Mouse (Mus musculus): ENCODE results near the gene Ilkap. TPM values are rescaled to one million over a fixed set of nuclear protein-coding genes. Genes with fewer than 3 reads are reported as not detected.
A peak's percentile ranks its signal among the peaks of the same experiment; 100 is the strongest.

The Ilkap gene
- total and polyA plus RNA-seq, 2 experiments from 2014 or later, result 58.5 to 116 TPM

DNA sequence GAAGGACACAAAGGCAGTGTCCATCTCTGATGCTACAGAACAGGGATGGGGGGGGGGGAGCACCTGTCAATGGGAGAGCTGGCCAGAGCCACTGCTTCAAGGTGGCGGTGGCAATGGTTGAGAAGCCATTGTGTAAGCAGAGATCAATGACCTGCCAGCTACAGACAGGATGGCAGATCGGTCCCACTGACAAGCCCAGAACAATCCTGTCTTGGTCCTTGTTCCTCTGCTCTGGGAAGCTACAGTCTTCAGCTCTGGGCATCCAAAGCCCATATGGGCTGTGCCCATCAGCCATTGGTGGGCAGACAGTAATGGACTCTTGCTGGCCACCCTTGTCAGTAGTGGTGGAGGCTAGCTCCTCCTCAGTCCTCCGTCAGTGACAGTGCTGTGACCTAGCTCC is 43.2 kb upstream of the Ilkap start:
- ATAC-seq (ENCODE audit: low FRiP score), result no peak
- DNase-seq (ENCODE audit: low spot score), result no peak
- Histone ChIP-seq H3K4me3 (ENCODE audit: low read depth, low read length) (no peak overlapping the region), H3K4me1 (ENCODE audit: insufficient read depth, low read length) (no peaks in the 10 kb centered on the region), H3K27me3 (ENCODE audit: insufficient read depth, low read length) (no peaks in the 10 kb centered on the region), H3K9ac (replicated peaks; ENCODE audit: low read length, poor library complexity, severe bottlenecking) (no peak overlapping the region), H3K36me3 (ENCODE audit: insufficient read depth, low read length) (peaks cover 38% of the 10 kb centered on the region), H3K4me2 (ENCODE audit: low read depth, low read length, poor library complexity, severe bottlenecking) (no peak overlapping the region), H3K27ac (ENCODE audit: low read depth, low read length) (no peak overlapping the region), H3K9me3 (ENCODE audit: low read length) (no peaks in the 10 kb centered on the region)
- TF ChIP-seq CTCF (IDR thresholded peaks at IDR 0.05), result no peak
- WGBS, result 94% methylated on average over 3 of the region's 3 CpGs

DNA sequence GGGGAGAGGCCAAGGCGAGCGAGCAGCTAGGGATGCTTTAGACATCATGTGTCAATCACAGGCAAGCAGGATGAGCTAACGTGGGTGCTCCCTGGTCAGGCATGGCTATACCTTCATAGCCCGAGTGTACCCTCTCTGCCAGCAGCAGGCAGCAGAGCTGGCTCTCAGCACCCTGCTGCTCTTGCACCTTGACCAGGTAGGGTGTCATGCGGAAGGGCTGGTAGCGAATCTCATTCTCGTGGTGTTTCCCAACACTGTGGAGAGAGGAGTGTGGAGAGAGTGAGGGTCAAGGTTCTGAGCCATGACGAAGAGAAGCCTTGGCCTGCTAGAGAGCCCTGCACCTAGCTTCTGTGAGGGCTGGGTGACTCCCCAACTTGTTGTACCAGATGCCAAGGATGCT is 41.2 kb upstream of the Ilkap start:
- no peak overlapping the region for H3K4me2 ChIP-seq (ENCODE audit: low read depth, low read length, poor library complexity, severe bottlenecking)
- no peaks in the 10 kb centered on the region for H3K9me3 ChIP-seq (ENCODE audit: low read length)
- H3K36me3 ChIP-seq (ENCODE audit: insufficient read depth, low read length), result peaks cover 41% of the 10 kb centered on the region
- ATAC-seq (ENCODE audit: low FRiP score) (no peak), DNase-seq (ENCODE audit: low spot score) (no peak)
- H3K27me3 ChIP-seq (ENCODE audit: insufficient read depth, low read length), result no peaks in the 10 kb centered on the region
- H3K9ac ChIP-seq (replicated peaks; ENCODE audit: low read length, poor library complexity, severe bottlenecking), result no peak overlapping the region
- H3K27ac ChIP-seq (ENCODE audit: low read depth, low read length), result no peak overlapping the region
- H3K4me3 ChIP-seq (ENCODE audit: low read depth, low read length), result no peak overlapping the region
- 89% methylated on average over 8 of the region's 8 CpGs for WGBS
- 0 out of 2 replicates have a peak, but pooled peaks cover 8% of the 10 kb centered on the region for H3K4me1 ChIP-seq (ENCODE audit: insufficient read depth, low read length)
- TF ChIP-seq CTCF (IDR thresholded peaks at IDR 0.05), result no peak

DNA sequence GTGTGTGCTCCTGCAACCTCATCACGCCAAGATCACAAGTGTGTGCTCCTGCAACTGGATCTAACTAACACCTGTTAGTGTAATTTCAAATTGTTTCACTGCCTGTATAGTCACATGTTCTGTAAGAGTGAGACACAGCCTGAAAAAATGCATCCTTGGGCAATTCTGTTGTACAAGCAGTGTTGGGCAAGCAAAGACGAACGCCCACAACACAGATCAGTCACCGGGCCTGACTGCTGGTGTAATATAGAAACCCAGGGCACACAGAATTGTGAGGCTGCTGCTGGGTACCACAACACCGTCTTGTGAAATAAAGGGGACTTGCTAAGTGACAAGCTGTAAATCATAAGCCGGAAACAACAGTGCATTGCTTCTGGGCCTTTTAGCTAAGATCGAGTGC is 39.0 kb upstream of the Ilkap start:
- Histone ChIP-seq H3K4me3 (ENCODE audit: low read depth, low read length) (no peak overlapping the region), H3K36me3 (ENCODE audit: insufficient read depth, low read length) (peaks cover 42% of the 10 kb centered on the region), H3K27ac (ENCODE audit: low read depth, low read length) (no peak overlapping the region), H3K4me2 (ENCODE audit: low read depth, low read length, poor library complexity, severe bottlenecking) (no peak overlapping the region), H3K9ac (replicated peaks; ENCODE audit: low read length, poor library complexity, severe bottlenecking) (no peak overlapping the region), H3K9me3 (ENCODE audit: low read length) (no peaks in the 10 kb centered on the region), H3K4me1 (ENCODE audit: insufficient read depth, low read length) (0 out of 2 replicates have a peak, but pooled peaks cover 8% of the 10 kb centered on the region), H3K27me3 (ENCODE audit: insufficient read depth, low read length) (no peaks in the 10 kb centered on the region)
- DNase-seq (ENCODE audit: low spot score) (no peak), ATAC-seq (ENCODE audit: low FRiP score) (no peak)
- WGBS, result 93% methylated on average over 7 of the region's 7 CpGs
- no peak for TF ChIP-seq CTCF (IDR thresholded peaks at IDR 0.05)

DNA sequence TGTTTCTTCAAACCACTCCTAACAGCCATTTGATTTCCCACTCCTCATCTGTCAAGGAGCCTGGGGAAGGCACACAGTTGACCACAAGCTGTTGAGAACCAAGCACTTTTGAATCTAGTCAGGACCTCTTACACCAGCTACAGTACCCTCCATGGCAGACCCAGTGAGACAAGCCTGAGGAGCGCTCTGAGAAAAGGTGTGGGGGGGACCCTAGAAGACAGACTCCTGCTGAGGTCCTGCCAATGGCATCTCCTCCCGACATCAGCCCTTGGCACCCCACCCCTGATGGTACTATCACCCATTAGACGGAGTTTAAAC is 38.4 kb upstream of the Ilkap start:
- no peaks in the 10 kb centered on the region for H3K27me3 ChIP-seq (ENCODE audit: insufficient read depth, low read length)
- no peak for DNase-seq (ENCODE audit: low spot score)
- H3K4me3 ChIP-seq (ENCODE audit: low read depth, low read length), result no peak overlapping the region
- WGBS, result 89% methylated on average over 3 of the region's 3 CpGs
- no peak for TF ChIP-seq CTCF (IDR thresholded peaks at IDR 0.05)
- no peak overlapping the region for H3K4me2 ChIP-seq (ENCODE audit: low read depth, low read length, poor library complexity, severe bottlenecking)
- H3K9ac ChIP-seq (replicated peaks; ENCODE audit: low read length, poor library complexity, severe bottlenecking), result no peak overlapping the region
- 0 out of 2 replicates have a peak, but pooled peaks cover 8% of the 10 kb centered on the region for H3K4me1 ChIP-seq (ENCODE audit: insufficient read depth, low read length)
- H3K36me3 ChIP-seq (ENCODE audit: insufficient read depth, low read length), result peaks cover 48% of the 10 kb centered on the region
- no peak for ATAC-seq (ENCODE audit: low FRiP score)
- no peak overlapping the region for H3K27ac ChIP-seq (ENCODE audit: low read depth, low read length)
- H3K9me3 ChIP-seq (ENCODE audit: low read length), result no peaks in the 10 kb centered on the region

DNA sequence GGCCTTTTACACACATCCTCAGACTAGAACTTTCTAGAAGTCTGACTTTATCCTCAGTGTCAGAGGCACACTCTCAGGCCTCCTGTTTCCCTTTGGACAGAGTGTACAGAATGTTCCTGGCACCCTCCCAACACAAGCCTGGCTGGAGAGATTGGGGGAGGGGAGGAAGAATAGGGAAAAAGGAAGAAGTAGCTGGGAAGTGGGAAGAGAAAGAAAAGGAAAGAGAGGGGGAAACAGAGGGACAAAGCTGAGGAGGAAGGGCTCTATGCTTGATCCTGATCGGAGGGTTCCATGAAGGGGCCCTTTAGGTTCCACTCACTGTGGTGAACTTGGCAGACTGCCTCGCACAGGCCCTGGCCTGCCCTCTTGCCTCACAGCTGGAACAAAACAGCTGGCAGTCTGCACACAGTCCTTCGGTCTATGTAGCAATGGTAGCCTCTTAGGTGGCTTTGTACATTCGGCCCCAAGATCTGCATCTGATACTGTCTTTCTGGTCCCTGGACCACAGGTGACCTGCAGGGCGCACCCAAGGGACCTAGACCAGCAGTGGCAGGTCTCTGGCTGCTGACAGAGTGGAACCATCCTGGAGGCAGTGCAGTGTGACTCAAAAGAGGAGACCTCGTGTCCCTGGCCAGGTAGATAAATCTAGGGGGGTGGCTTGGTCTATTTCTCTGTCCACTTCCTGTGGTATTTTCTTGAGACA is 37.9 kb upstream of the Ilkap start:
- DNase-seq (ENCODE audit: low spot score), result peak; percentile 76
- H3K4me2 ChIP-seq (ENCODE audit: low read depth, low read length, poor library complexity, severe bottlenecking), result no peak overlapping the region
- no peaks in the 10 kb centered on the region for H3K9me3 ChIP-seq (ENCODE audit: low read length)
- H3K4me3 ChIP-seq (ENCODE audit: low read depth, low read length), result no peak overlapping the region
- 0 out of 2 replicates have a peak, but pooled peaks have one; percentile 41 for ATAC-seq (ENCODE audit: low FRiP score)
- no peaks in the 10 kb centered on the region for H3K27me3 ChIP-seq (ENCODE audit: insufficient read depth, low read length)
- 0 out of 2 replicates have a peak, but pooled peaks cover 8% of the 10 kb centered on the region for H3K4me1 ChIP-seq (ENCODE audit: insufficient read depth, low read length)
- H3K36me3 ChIP-seq (ENCODE audit: insufficient read depth, low read length), result peaks cover 48% of the 10 kb centered on the region
- WGBS, result 57% methylated on average over 6 of the region's 6 CpGs
- no peak for TF ChIP-seq CTCF (IDR thresholded peaks at IDR 0.05)
- H3K27ac ChIP-seq (ENCODE audit: low read depth, low read length), result peak overlapping the region; percentile 51; the same call in 1 of the 2 replicates
- H3K9ac ChIP-seq (replicated peaks; ENCODE audit: low read length, poor library complexity, severe bottlenecking), result no peak overlapping the region

DNA sequence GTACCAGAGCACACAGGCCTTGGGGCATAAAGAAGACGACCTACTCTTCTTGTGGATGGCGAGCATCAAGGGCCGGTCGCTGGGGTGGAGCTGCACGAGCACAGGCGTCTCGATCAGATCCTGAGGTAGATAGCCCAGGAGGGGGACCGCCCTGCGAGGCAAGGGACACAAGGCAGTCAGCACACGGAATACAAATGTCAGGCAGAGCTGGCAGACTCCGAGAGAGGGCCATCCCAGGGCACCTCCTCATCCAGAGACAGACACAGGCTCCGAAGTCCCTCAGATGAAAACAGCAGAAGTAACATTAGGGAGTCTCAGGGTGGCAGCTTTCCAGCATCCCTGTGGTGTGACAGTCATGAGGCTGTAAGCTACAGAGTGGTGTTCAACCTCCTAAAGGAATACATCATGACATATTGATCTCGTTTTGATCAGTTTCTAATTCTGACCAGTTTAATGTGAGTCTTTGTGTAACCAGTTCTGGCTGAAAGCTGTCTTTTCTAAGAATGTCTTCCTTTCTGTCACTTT is 37.1 kb upstream of the Ilkap start:
- Histone ChIP-seq H3K4me3 (ENCODE audit: low read depth, low read length) (no peak overlapping the region), H3K4me1 (ENCODE audit: insufficient read depth, low read length) (0 out of 2 replicates have a peak, but pooled peaks cover 8% of the 10 kb centered on the region), H3K36me3 (ENCODE audit: insufficient read depth, low read length) (peaks cover 55% of the 10 kb centered on the region), H3K9me3 (ENCODE audit: low read length) (no peaks in the 10 kb centered on the region), H3K9ac (replicated peaks; ENCODE audit: low read length, poor library complexity, severe bottlenecking) (no peak overlapping the region), H3K4me2 (ENCODE audit: low read depth, low read length, poor library complexity, severe bottlenecking) (no peak overlapping the region), H3K27ac (ENCODE audit: low read depth, low read length) (peak overlapping the region; percentile 51), H3K27me3 (ENCODE audit: insufficient read depth, low read length) (no peaks in the 10 kb centered on the region)
- DNase-seq (ENCODE audit: low spot score) (peak; percentile 34), ATAC-seq (ENCODE audit: low FRiP score) (no peak)
- no peak for TF ChIP-seq CTCF (IDR thresholded peaks at IDR 0.05)
- 80% methylated on average over 13 of the region's 13 CpGs for WGBS

All from midbrain, postnatal 0 days (tissue).